Mouse (Mus musculus) gastrocnemius, postnatal 36 days (tissue): ENCODE data around the gene Micu1. TPM values are rescaled to one million over a fixed set of nuclear protein-coding genes. Genes with fewer than 3 reads are reported as not detected.
"Not testable (repeated sequence)": the region's sequence is repeated elsewhere in the genome, so short reads cannot be mapped to it uniquely, and the experiment has no call there.

ENCODE experiments used
- DNase-seq, 2 experiments: peaks; one replicate each; pipeline ENCODE4 v3.0.0; 2022
- intact Hi-C: fragments of 180-260 bp; cut with DNase I; formaldehyde crosslinking; loops from one replicate; pipeline ENCODE4 v1.15.1; 2025
- long read RNA-seq, 2 experiments: library from polyadenylated mRNA; stranded (forward); transcript quantifications; one replicate each; pipeline ENCODE4 v2.0.0; 2021
- total RNA-seq, 2 experiments: library from RNA; stranded (reverse); gene quantifications; 2 replicates each; pipeline ENCODE4 v1.2.3; 2021

Gene Micu1
- total RNA-seq: 10 to 100 TPM; 47.8 to 53.1 TPM
- long read RNA-seq, experiment 1, transcript Micu1-204 (12 exons, 2,442 nt): major isoform, 5 of 11 reads
- long read RNA-seq, experiment 1, partial matches to known transcripts: 6 of 11 reads
- long read RNA-seq, experiment 1, other reads (novel, unspliced or antisense): 0 of 11 reads
- long read RNA-seq, experiment 2, partial matches to known transcripts: 5 of 16 reads
- long read RNA-seq, experiment 2, other reads (novel, unspliced or antisense): 7 of 16 reads

- intact Hi-C loops: loop anchor here (5.0 kb wide), 1 partner anchor 85 kb away; the partner anchor contains the start of genes Gm10322 and Mcu
- peak; percentile 93 to 95 for DNase-seq
These were observed at the start of gene Micu1 for GRCm38 (mm10) chr10:59702207-59703032. Gene Micu1 (plus strand): TSS chr10:59702477.

DNA sequence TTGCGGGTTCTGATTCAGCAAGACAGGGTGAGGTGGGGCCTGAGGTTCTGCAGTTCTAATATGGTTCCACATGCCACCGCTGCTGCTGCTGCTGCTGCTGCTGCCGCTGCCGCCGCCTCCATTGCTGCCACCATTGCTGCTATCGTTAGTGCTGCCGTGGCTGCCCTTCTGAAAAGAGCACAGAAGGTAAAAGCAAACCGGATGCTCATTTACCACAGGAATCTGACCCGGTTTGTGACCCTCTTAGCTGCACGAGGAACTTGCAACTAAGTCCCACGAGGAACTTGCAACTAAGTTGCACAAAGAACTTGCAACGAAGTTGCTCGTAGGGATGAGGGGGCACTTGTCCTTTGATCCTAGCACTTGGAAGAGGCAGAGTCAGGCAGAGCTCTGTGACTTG lies 45.5 kb upstream of the Micu1 start:
- intact Hi-C loops: loop anchor here (5.0 kb wide), 1 partner anchor 36 kb away; no protein-coding TSS in a partner anchor
- DNase-seq: no peak

- intact Hi-C loops: no loop called here
- DNase-seq: no peak
These were observed 37.5 kb upstream of the Micu1 start for GRCm38 (mm10) chr10:59664765-59665164.

GRCm38 (mm10) chr10:59665503-59666291 lies 36.6 kb upstream of the Micu1 start:
- intact Hi-C loops: no loop called here
- no peak for DNase-seq

DNA sequence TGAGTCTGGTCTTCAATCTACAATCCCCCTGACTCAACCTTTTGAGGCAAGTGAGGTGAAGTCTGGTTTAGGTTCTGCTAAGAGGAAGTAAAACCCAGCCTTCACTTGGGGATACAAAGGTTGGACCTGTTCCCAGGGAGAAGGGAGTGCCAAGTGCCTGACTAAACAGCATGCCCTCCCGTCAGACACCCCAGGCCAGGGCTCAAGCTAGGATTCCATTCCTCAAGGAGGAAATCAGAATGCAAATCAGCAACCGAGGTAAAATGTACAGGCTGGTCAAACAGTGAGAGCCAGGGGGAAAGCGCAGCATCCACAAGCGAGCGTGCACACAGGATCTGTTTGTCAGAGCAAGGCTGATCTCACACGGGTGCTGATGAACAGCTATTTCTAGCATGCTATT lies 34.9 kb upstream of the Micu1 start:
- intact Hi-C loops: no loop called here
- no peak for DNase-seq

DNA sequence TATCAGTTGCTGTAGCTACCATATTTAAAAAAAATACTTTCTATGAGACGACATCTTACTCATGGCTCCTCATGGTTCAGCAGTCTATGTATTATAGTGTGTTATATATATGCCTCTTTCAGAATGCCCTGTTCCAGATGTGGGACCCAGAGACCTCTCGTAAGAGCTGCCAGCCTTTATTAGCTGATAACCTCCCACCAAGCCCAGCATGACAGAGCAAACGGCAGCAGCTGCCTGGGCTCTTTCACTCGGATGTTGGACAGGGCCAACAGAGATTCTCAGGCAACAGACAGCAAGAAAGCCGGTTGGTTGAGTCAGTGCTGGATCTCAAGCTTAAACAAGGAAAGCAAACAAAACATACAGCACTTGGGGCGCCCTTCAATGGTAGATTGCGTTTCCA lies 33.8 kb upstream of the Micu1 start:
- DNase-seq: no peak
- intact Hi-C loops: no loop called here

- intact Hi-C loops: no loop called here
- no peak for DNase-seq
These were observed 24.4 kb upstream of the Micu1 start for GRCm38 (mm10) chr10:59677836-59678235.

- no peak for DNase-seq
- intact Hi-C loops: no loop called here
These were observed 23.1 kb upstream of the Micu1 start for GRCm38 (mm10) chr10:59679189-59679588.

DNA sequence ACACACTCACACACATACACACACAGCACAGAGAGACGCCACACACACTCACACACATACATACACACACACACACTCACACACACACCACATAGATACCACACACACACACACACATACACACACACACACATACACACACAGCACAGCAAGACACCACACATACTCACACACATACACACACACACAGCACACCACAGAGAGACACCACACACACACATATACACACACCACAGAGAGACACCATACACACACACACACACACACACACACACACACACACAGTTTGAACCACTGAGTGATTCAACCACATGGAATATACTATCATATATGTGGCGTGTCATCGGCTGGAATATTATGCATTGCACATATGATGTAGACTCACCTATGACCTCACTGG lies 16.7 kb upstream of the Micu1 start:
- intact Hi-C loops, DNase-seq: not testable (repeated sequence)

DNA sequence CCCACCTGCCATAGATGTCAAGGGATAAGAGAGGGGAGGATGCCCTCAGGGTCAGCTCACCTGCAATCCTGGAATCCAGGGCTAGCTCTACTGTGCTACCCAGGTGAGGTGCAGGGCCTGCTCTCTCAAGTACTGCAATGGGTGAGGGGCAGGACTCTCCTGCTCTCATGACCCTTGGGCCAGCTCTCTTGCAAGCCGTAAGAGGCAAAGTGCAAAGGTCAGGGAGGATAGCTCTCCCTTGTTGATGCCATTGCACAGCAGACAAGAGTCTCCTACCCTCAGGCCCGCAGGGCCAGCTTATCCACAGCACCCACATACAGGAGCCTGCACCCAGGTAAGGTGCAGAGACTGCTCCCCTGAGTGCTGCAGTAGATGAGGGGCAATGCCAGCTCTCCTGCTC lies 15.2 kb upstream of the Micu1 start:
- DNase-seq: no peak
- intact Hi-C loops: no loop called here

GRCm38 (mm10) chr10:59689836-59690235 lies 12.4 kb upstream of the Micu1 start:
- intact Hi-C loops: loop anchor here (5.0 kb wide), 1 partner anchor 33 kb away; no protein-coding TSS in a partner anchor

GRCm38 (mm10) chr10:59692441-59692840 lies 9.8 kb upstream of the Micu1 start:
- intact Hi-C loops: loop anchor here (5.0 kb wide), 1 partner anchor 35 kb away; no protein-coding TSS in a partner anchor
- DNase-seq: no peak

More at GRCm38 (mm10) chr10:59689836-59690235, 12.4 kb upstream of the Micu1 start:
- DNase-seq: no peak

DNA sequence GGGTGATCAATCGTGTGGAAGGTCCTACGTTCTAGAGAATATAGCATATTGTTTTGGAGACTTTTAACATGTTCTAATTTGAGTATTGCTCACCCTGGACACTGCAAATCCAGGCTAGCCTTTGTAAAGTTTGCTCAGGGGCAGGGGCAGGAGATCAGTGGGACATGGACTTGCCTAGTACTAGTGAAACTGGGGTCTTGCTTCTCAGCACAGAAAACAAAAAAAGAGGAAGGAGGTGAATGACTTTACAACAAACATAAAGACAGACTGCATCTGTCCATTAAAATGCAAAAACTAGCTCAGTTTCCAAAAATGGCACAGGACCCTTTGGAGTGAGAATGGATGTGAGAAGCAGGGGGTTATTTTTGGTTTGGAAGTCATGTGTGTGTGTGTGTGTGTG lies 8.2 kb upstream of the Micu1 start:
- no peak for DNase-seq
- intact Hi-C loops: loop anchor here (5.0 kb wide), 1 partner anchor 37 kb away; no protein-coding TSS in a partner anchor

GRCm38 (mm10) chr10:59699516-59699915 lies 2.8 kb upstream of the Micu1 start:
- intact Hi-C loops: no loop called here
- DNase-seq: no peak

GRCm38 (mm10) chr10:59701805-59702204 lies 472 bp upstream of the Micu1 start:
- intact Hi-C loops: loop anchor here (5.0 kb wide), 1 partner anchor 85 kb away; the partner anchor contains the start of genes Gm10322 and Mcu
- no peak for DNase-seq

DNA sequence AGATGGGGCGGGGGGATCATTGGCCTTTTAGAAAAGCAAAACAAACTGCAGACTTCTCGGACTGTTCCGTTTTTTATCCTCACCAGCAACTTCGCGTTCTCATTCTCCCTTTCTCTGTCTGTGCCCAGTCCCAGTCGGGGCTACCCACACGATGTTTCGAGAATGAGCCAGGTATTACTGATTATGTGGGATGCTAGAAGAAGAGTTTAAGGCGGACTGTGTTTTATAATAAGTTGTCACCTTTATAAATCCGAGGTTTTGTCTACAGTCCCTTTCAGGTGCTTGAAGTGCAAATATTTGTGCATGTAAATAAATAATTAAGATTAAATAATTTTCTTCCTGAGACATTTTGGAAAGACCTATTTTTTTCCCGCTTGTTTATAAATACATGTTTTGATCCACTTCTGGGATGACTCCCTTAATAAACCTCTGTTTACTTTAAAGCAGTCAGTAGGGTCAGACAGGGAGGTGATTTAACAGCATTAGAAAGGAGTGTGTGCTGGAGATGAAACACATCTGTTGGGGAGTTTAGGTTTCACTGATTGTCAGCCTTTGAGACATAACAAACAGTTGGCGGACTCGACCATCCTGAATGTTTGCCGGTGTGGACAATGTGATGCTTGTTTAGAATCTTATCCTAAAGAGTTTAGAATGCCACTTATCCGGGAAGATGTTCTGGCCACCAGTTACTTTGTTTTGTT lies 933 bp downstream of the Micu1 start:
- no peak for DNase-seq
- intact Hi-C loops: loop anchor here (5.0 kb wide), 1 partner anchor 86 kb away; the partner anchor contains the start of genes Gm10322 and Mcu

- intact Hi-C loops: no loop called here
- DNase-seq: no peak
These were observed 4.8 kb downstream of the Micu1 start for GRCm38 (mm10) chr10:59706991-59707546.

DNA sequence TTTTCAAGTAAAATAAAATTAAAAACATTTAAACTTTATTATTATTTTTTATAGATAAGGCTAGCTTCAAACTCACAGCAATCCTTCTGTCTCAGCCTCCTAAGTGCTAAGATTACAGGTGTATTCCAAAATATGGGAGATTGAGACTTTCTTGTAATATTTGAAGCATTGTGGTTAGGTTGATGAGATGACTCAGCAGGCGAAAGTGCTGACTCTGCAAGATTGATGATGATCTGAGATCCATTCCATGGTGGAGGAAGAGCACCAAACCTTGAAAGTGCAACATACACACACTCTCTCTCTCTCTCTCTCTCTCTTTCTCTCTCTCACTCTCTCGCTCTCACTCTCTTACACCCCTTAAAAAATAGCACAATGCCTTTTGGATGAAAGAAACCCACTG lies 5.3 kb downstream of the Micu1 start:
- intact Hi-C loops: no loop called here
- DNase-seq: no peak

DNA sequence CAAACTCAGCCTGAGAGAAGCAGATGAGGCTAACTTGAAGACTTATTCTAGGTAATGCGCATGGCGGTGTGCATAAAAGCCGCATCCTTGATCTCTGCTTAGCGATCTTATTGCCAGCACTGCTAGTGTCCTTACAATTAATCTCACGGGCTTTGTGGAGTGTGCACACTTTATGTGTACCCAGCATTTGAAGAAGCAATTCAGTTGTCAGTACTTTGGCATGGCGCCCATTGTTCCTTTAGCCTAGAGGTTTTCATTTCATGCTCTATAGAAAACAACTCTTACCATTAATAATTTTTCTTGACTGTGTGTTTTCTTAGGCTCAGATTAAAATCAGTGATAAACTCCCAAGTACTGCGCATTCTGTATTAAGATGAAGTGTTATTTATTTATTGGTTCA lies 7.0 kb downstream of the Micu1 start:
- intact Hi-C loops: no loop called here
- DNase-seq: no peak

DNA sequence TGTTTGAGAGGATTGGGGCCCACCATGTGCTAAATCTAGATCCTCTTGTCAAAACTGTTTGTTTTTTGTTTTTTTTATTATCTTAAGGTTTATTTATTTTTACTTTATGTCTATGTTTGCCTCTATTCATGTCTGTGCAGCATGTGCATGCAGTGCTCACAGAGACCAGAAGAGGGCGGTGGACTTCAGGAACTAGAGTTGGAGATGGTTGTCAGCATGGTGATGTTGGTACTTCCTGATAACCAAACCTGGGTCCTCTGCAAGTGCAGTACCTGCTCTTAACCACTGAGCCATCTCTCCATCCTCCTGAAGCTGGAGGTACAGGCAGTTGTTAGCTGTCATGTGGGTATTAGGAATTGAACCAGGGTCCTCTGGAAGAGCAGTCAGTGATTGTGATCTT lies 8.0 kb downstream of the Micu1 start:
- intact Hi-C loops: no loop called here
- DNase-seq: no peak
